Mouse (Mus musculus): ENCODE data around the gene Wdtc1. TPM values are rescaled to one million over a fixed set of nuclear protein-coding genes. Genes with fewer than 3 reads are reported as not detected.

Wdtc1 gene
- total and polyA plus RNA-seq, 3 experiments: 7.1 to 53.4 (median 32.3) TPM

GRCm38 (mm10) chr4:133285299-133285698 lies 68.0 kb downstream of the Wdtc1 start:
- Histone ChIP-seq H3K4me1 (ENCODE audit: insufficient read depth, low read depth, low read length) (peaks cover 77% of the 10 kb centered on the region), H3K27me3 (ENCODE audit: insufficient read depth, low read length) (no peaks in the 10 kb centered on the region), H3K9me3 (replicated peaks) (no peaks in the 10 kb centered on the region), H3K36me3 (replicated peaks) (no peaks in the 10 kb centered on the region), H3K4me3 (ENCODE audit: low read depth, low read length) (no peak overlapping the region)
- TF ChIP-seq TAL1 (conservative IDR thresholded peaks at IDR 0.05; ENCODE audit: low read depth, low read length): 0 out of 2 replicates have a peak, but pooled peaks have one; percentile 13
- no peak for TF ChIP-seq CTCF (IDR thresholded peaks at IDR 0.05; ENCODE audit: low read depth, low read length)
- DNase-seq (ENCODE audit: low spot score) (no peak), ATAC-seq (ENCODE audit: extremely low read depth, insufficient number of reproducible peaks, low FRiP score, poor library complexity, severe bottlenecking) (peak; percentile 42)

GRCm38 (mm10) chr4:133282656-133283055 lies 70.6 kb downstream of the Wdtc1 start:
- Histone ChIP-seq H3K4me1 (ENCODE audit: insufficient read depth, low read depth, low read length) (peaks cover 71% of the 10 kb centered on the region), H3K4me3 (ENCODE audit: low read depth, low read length) (no peak overlapping the region), H3K9me3 (replicated peaks) (no peaks in the 10 kb centered on the region), H3K27me3 (ENCODE audit: insufficient read depth, low read length) (no peaks in the 10 kb centered on the region), H3K36me3 (replicated peaks) (no peaks in the 10 kb centered on the region)
- TF ChIP-seq GATA2 (IDR thresholded peaks at IDR 0.05; ENCODE audit: borderline replicate concordance, low read depth, low read length) (no peak), GATA1 (IDR thresholded peaks at IDR 0.05; ENCODE audit: borderline replicate concordance, low read length) (no peak), TAL1 (conservative IDR thresholded peaks at IDR 0.05; ENCODE audit: low read depth, low read length) (no peak), CTCF (IDR thresholded peaks at IDR 0.05; ENCODE audit: low read depth, low read length) (no peak), POLR2AphosphoS5 (IDR thresholded peaks at IDR 0.05; ENCODE audit: insufficient replicate concordance, low read depth, low read length) (no peak)
- ATAC-seq (ENCODE audit: extremely low read depth, insufficient number of reproducible peaks, low FRiP score, poor library complexity, severe bottlenecking): no peak
- no peak for DNase-seq (ENCODE audit: low spot score)

- H3K4me1 ChIP-seq (ENCODE audit: insufficient read depth, low read depth, low read length): peaks cover 65% of the 10 kb centered on the region
- no peak for DNase-seq (ENCODE audit: low spot score)
- no peak for TF ChIP-seq GATA1 (IDR thresholded peaks at IDR 0.05; ENCODE audit: borderline replicate concordance, low read length)
- TF ChIP-seq TAL1 (conservative IDR thresholded peaks at IDR 0.05; ENCODE audit: low read depth, low read length): no peak
- no peak for TF ChIP-seq POLR2AphosphoS5 (IDR thresholded peaks at IDR 0.05; ENCODE audit: insufficient replicate concordance, low read depth, low read length)
- no peak for TF ChIP-seq CTCF (IDR thresholded peaks at IDR 0.05; ENCODE audit: low read depth, low read length)
- TF ChIP-seq GATA2 (IDR thresholded peaks at IDR 0.05; ENCODE audit: borderline replicate concordance, low read depth, low read length): no peak
- no peak for ATAC-seq (ENCODE audit: extremely low read depth, insufficient number of reproducible peaks, low FRiP score, poor library complexity, severe bottlenecking)
- H3K36me3 ChIP-seq (replicated peaks): no peaks in the 10 kb centered on the region
- no peak overlapping the region; the same call in 1 of the 2 replicates for H3K4me3 ChIP-seq (ENCODE audit: low read depth, low read length)
- H3K9me3 ChIP-seq (replicated peaks): no peaks in the 10 kb centered on the region
- no peaks in the 10 kb centered on the region for H3K27me3 ChIP-seq (ENCODE audit: insufficient read depth, low read length)
These were observed 71.3 kb downstream of the Wdtc1 start for GRCm38 (mm10) chr4:133281951-133282481.

- Histone ChIP-seq H3K4me1 (ENCODE audit: insufficient read depth, low read depth, low read length) (peaks cover 65% of the 10 kb centered on the region), H3K36me3 (replicated peaks) (no peaks in the 10 kb centered on the region), H3K27me3 (ENCODE audit: insufficient read depth, low read length) (no peaks in the 10 kb centered on the region), H3K4me3 (ENCODE audit: low read depth, low read length) (no peak overlapping the region), H3K9me3 (replicated peaks) (no peaks in the 10 kb centered on the region)
- ATAC-seq (ENCODE audit: extremely low read depth, insufficient number of reproducible peaks, low FRiP score, poor library complexity, severe bottlenecking): no peak
- no peak for DNase-seq (ENCODE audit: low spot score)
- TF ChIP-seq POLR2AphosphoS5 (IDR thresholded peaks at IDR 0.05; ENCODE audit: insufficient replicate concordance, low read depth, low read length): no peak
- TF ChIP-seq GATA2 (IDR thresholded peaks at IDR 0.05; ENCODE audit: borderline replicate concordance, low read depth, low read length): no peak
- TF ChIP-seq TAL1 (conservative IDR thresholded peaks at IDR 0.05; ENCODE audit: low read depth, low read length): no peak
- no peak for TF ChIP-seq CTCF (IDR thresholded peaks at IDR 0.05; ENCODE audit: low read depth, low read length)
- TF ChIP-seq GATA1 (IDR thresholded peaks at IDR 0.05; ENCODE audit: borderline replicate concordance, low read length): no peak
These were observed 71.8 kb downstream of the Wdtc1 start for GRCm38 (mm10) chr4:133281513-133281912.

- TF ChIP-seq TAL1 (conservative IDR thresholded peaks at IDR 0.05; ENCODE audit: low read depth, low read length) (no peak), GATA1 (IDR thresholded peaks at IDR 0.05; ENCODE audit: borderline replicate concordance, low read length) (no peak), POLR2AphosphoS5 (IDR thresholded peaks at IDR 0.05; ENCODE audit: insufficient replicate concordance, low read depth, low read length) (no peak), GATA2 (IDR thresholded peaks at IDR 0.05; ENCODE audit: borderline replicate concordance, low read depth, low read length) (no peak)
- Histone ChIP-seq H3K36me3 (replicated peaks) (peaks cover 28% of the 10 kb centered on the region), H3K4me3 (ENCODE audit: low read depth, low read length) (peak overlapping the region; percentile 89; the same call in 1 of the 2 replicates), H3K9me3 (replicated peaks) (no peaks in the 10 kb centered on the region), H3K27me3 (ENCODE audit: insufficient read depth, low read length) (no peaks in the 10 kb centered on the region), H3K4me1 (ENCODE audit: insufficient read depth, low read depth, low read length) (peaks cover 62% of the 10 kb centered on the region)
- no peak for DNase-seq (ENCODE audit: low spot score)
- no peak for ATAC-seq (ENCODE audit: extremely low read depth, insufficient number of reproducible peaks, low FRiP score, poor library complexity, severe bottlenecking)
These were observed 74.8 kb downstream of the Wdtc1 start for GRCm38 (mm10) chr4:133278482-133278881.

- no peaks in the 10 kb centered on the region for H3K9me3 ChIP-seq (replicated peaks)
- no peaks in the 10 kb centered on the region for H3K27me3 ChIP-seq (ENCODE audit: insufficient read depth, low read length)
- no peak for ATAC-seq (ENCODE audit: extremely low read depth, insufficient number of reproducible peaks, low FRiP score, poor library complexity, severe bottlenecking)
- peaks cover 58% of the 10 kb centered on the region for H3K4me1 ChIP-seq (ENCODE audit: insufficient read depth, low read depth, low read length)
- H3K36me3 ChIP-seq (replicated peaks): peaks cover 32% of the 10 kb centered on the region
- DNase-seq (ENCODE audit: low spot score): no peak
- TF ChIP-seq POLR2AphosphoS5 (IDR thresholded peaks at IDR 0.05; ENCODE audit: insufficient replicate concordance, low read depth, low read length): no peak
- no peak for TF ChIP-seq CTCF (IDR thresholded peaks at IDR 0.05; ENCODE audit: low read depth, low read length)
- no peak for TF ChIP-seq GATA2 (IDR thresholded peaks at IDR 0.05; ENCODE audit: borderline replicate concordance, low read depth, low read length)
- TF ChIP-seq GATA1 (IDR thresholded peaks at IDR 0.05; ENCODE audit: borderline replicate concordance, low read length): no peak
- TF ChIP-seq TAL1 (conservative IDR thresholded peaks at IDR 0.05; ENCODE audit: low read depth, low read length): no peak
- H3K4me3 ChIP-seq (ENCODE audit: low read depth, low read length): peak overlapping the region; percentile 89
These were observed 75.2 kb downstream of the Wdtc1 start for GRCm38 (mm10) chr4:133278067-133278466.

All from G1E (cell line).